8 mouse cellular contexts compared by ENCODE assay signal in the genomic region with DNA sequence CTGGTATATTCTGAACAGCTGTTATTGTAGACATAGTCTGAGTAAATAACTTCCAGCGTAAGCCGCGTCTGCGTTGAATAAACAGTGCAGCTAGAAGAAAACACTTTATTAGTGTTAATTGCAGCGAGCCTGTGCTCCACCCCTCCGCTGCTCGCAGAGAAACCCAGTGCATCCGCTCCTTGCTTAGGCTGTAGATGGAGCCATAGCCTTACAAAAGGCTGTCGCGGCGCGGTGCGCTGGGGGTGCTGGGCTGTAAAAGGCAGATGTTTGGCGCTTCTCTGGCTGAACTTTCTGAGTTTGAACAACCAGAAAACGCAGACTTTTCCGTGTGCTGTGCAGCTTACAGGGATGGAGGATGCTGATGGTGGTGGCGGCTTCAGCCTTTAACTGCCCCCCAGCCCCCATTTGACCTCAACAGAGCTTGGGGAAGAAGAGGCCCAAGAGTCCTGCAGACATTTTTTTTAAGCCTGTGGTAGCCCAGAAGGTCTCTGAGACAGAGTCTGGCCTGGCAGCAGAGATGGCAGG. TPM values are rescaled to one million over a fixed set of nuclear protein-coding genes. Genes with fewer than 3 reads are reported as not detected.
DNase-seq lines count a peak whose midpoint lies in the region; ATAC-seq and TF ChIP-seq lines count a peak whose summit lies in the region.

No protein-coding gene starts in this region.

- H3K79me2 ChIP-seq in CH12.LX (replicated peaks; ENCODE audit: control insufficient read depth, extremely low read depth, insufficient read depth, poor library complexity, severe bottlenecking): no peaks in the 10 kb centered on the region

- no peaks in the 10 kb centered on the region for H3K36me3 ChIP-seq in CH12.LX (replicated peaks in 1 of 2; ENCODE audit: control insufficient read depth in 1 of 2, insufficient read depth in 1 of 2, low read length in 1 of 2)
- no peaks in the 10 kb centered on the region for H3K36me3 ChIP-seq in forebrain, embryonic 12.5 days (replicated peaks)

- no peak overlapping the region for H3K4me3 ChIP-seq in CH12.LX (replicated peaks in 1 of 3; ENCODE audit: low read depth in 2 of 3, low read length in 2 of 3, poor library complexity in 1 of 3)
- H3K4me3 ChIP-seq in forebrain, embryonic 12.5 days (replicated peaks): no peak overlapping the region

- WGBS in forebrain, embryonic 12.5 days: 2% methylated on average over 17 of the region's 17 CpGs

- TF ChIP-seq CTCF in CH12.LX (conservative IDR thresholded peaks at IDR 0.05 in 1 of 2, IDR thresholded peaks at IDR 0.05 in 1 of 2; ENCODE audit: low read depth in 2 of 2, low read length in 2 of 2): peak in 1 of 2 experiments; percentile 67; a peak in 2 of 4 replicates

- no peak overlapping the region for H3K4me2 ChIP-seq in CH12.LX (ENCODE audit: insufficient read depth, low read depth, poor library complexity, severe bottlenecking)
- peak overlapping the region; percentile 39 for H3K4me2 ChIP-seq in forebrain, embryonic 12.5 days

- in situ Hi-C loops in CH12.LX (cut with MboI; ENCODE audit: low pct_ligation_motif_present, low pct_unique_long_range_greater_than_20kb, low sequenced_read_pairs): loop anchor here (25.0 kb wide), 1 partner anchor 1821 kb away; no protein-coding TSS in a partner anchor

- peaks cover 13% of the 10 kb centered on the region for H3K27me3 ChIP-seq in CH12.LX (replicated peaks)
- H3K27me3 ChIP-seq in forebrain, embryonic 12.5 days: peaks cover 69% of the 10 kb centered on the region

- peaks cover 4 to 6% of the 10 kb centered on the region in 2 experiments for H3K4me1 ChIP-seq in CH12.LX (ENCODE audit: control insufficient read depth in 1 of 2, insufficient read depth in 2 of 2)
- H3K4me1 ChIP-seq in forebrain, embryonic 12.5 days: peaks cover 11% of the 10 kb centered on the region

- TF ChIP-seq EP300 in CH12.LX (IDR thresholded peaks at IDR 0.05; ENCODE audit: low read length): no peak

- peak; percentile 84 for ATAC-seq in forebrain, embryonic 12.5 days (ENCODE audit: low FRiP score)

- DNase-seq in CH12.LX (ENCODE audit: extremely low read depth): peak; percentile 15
- DNase-seq in adrenal gland, postnatal 36 days: peak; percentile 62 to 72
- peak; percentile 70 to 83 for DNase-seq in heart, postnatal 10 days
- DNase-seq in layer of hippocampus, adult 9-11 months: peak; percentile 19
- DNase-seq in lung, postnatal 14 days: peak; percentile 74
- DNase-seq in retina, postnatal 1 day: peak; percentile 83
- DNase-seq in urinary bladder, postnatal 4 days (ENCODE audit: low spot score in 2 of 2): peak; percentile 47 to 65

- intact Hi-C loops in heart, postnatal 10 days (cut with DNase I): loop anchor here (2.0 to 5.0 kb wide), 4 partner anchors 190 to 1171 kb away; no protein-coding TSS in a partner anchor

- dilution Hi-C loops in CH12.LX (cut with MboI; ENCODE audit: extremely low pct_ligation_motif_present, extremely low pct_unique_long_range_greater_than_20kb, low sequenced_read_pairs): no loop called here

- no peaks in the 10 kb centered on the region for H3K9me3 ChIP-seq in CH12.LX (replicated peaks; ENCODE audit: low read length)
- no peaks in the 10 kb centered on the region for H3K9me3 ChIP-seq in forebrain, embryonic 12.5 days

- no peak for TF ChIP-seq POLR2A in CH12.LX (IDR thresholded peaks at IDR 0.05; ENCODE audit: low read depth, low read length)

- TF ChIP-seq RAD21 in CH12.LX (IDR thresholded peaks at IDR 0.05; ENCODE audit: low read depth, low read length): peak; percentile 77

- no peak overlapping the region for H3K27ac ChIP-seq in CH12.LX (ENCODE audit: insufficient read depth, low read depth)
- H3K27ac ChIP-seq in forebrain, embryonic 12.5 days: no peak overlapping the region

- H3K9ac ChIP-seq in CH12.LX (ENCODE audit: insufficient read depth, low read depth): no peak overlapping the region
- H3K9ac ChIP-seq in forebrain, embryonic 12.5 days: no peak overlapping the region

TF ChIP-seq in CH12.LX, 34 proteins besides CTCF, POLR2A, EP300 and RAD21:
- TF ChIP-seq KAT2A (IDR thresholded peaks at IDR 0.05; ENCODE audit: insufficient replicate concordance, low read length) (no peak), ZC3H11A (IDR thresholded peaks at IDR 0.05; ENCODE audit: low read depth, low read length) (no peak), SMC3 (IDR thresholded peaks at IDR 0.05; ENCODE audit: low read depth, low read length) (peak; percentile 35; the same call in 1 of the 2 replicates), TCF12 (IDR thresholded peaks at IDR 0.05; ENCODE audit: low read depth, low read length) (no peak), MAZ (IDR thresholded peaks at IDR 0.05; ENCODE audit: low read depth, low read length) (no peak)

RNA-seq across cellular contexts. Expression of gene Aktip, which starts 8.9 kb away (rescaled TPM):
- total RNA-seq in CH12.LX (2012; rRNA removed) (8.5 and 9.3 TPM in 2 replicates), CH12.LX (2014; rRNA removed) (13.3 and 13.6 TPM in 2 replicates)
- 9.7 and 13.4 TPM in 2 replicates for polyA plus RNA-seq in CH12.LX (2012; ENCODE audit: insufficient read length, low read depth)
- 10 to 100 TPM; 40.3 to 45.5 TPM for total RNA-seq in adrenal gland, postnatal 36 days (2021)
- polyA plus RNA-seq in forebrain, embryonic 12.5 days (2016; fragmentation: Nextera tagmentation; extraction: Ambion mirVana): 96.5 and 99.3 TPM in 2 replicates
- 10 to 100 TPM; 36.1 to 40.3 TPM for total RNA-seq in heart, postnatal 10 days (2021)

Comparison
In these comparisons a context has a peak if more than half of its experiments do, and no peak if none do; other contexts are left out.
1. DNase-seq: peak in every context shown above with its lines; median percentile 83 in retina, postnatal 1 day; 76 in heart, postnatal 10 days; 74 in lung, postnatal 14 days; 67 in adrenal gland, postnatal 36 days; 56 in urinary bladder, postnatal 4 days; 19 in layer of hippocampus, adult 9-11 months; 15 in CH12.LX.